Mouse (Mus musculus) induced T-regulatory cell, adult 2 months (primary cell): ENCODE measurements around the gene Capn9.

Source experiments
- DNase-seq: peaks from one replicate; pipeline ENCODE4 v3.0.0-alpha.2; 2012; ENCODE audit warnings: low read depth

Gene Capn9

GRCm38 (mm10) chr8:124641599-124641998 lies 65.7 kb downstream of the Capn9 start:
- DNase-seq = no peak

- no peak for DNase-seq
Observed at GRCm38 (mm10) chr8:124643540-124644339, 67.8 kb downstream of the Capn9 start.

GRCm38 (mm10) chr8:124648311-124648710 lies 72.4 kb downstream of the Capn9 start:
- no peak for DNase-seq

- DNase-seq = no peak
Observed at GRCm38 (mm10) chr8:124651776-124652175, 75.9 kb downstream of the Capn9 start.

GRCm38 (mm10) chr8:124652546-124652945 lies 76.6 kb downstream of the Capn9 start:
- no peak for DNase-seq

- no peak for DNase-seq
Observed at GRCm38 (mm10) chr8:124653568-124654475, 77.9 kb downstream of the Capn9 start.

- DNase-seq = no peak
Observed at GRCm38 (mm10) chr8:124657961-124658360, 82.0 kb downstream of the Capn9 start.

GRCm38 (mm10) chr8:124658415-124658814 lies 82.5 kb downstream of the Capn9 start:
- no peak for DNase-seq

GRCm38 (mm10) chr8:124661781-124662180 lies 85.9 kb downstream of the Capn9 start:
- DNase-seq = no peak

GRCm38 (mm10) chr8:124662446-124663111 lies 86.7 kb downstream of the Capn9 start:
- peak; percentile 36 for DNase-seq

- peak; percentile 88 for DNase-seq
Observed at GRCm38 (mm10) chr8:124663112-124663873, 87.4 kb downstream of the Capn9 start, which contains the start of gene 2310022B05Rik. Gene 2310022B05Rik (minus strand): TSS chr8:124663369.

- no peak for DNase-seq
Observed at GRCm38 (mm10) chr8:124663874-124664230, 87.9 kb downstream of the Capn9 start.

- DNase-seq = no peak
Observed at GRCm38 (mm10) chr8:124664414-124664813, 88.5 kb downstream of the Capn9 start.
